31 mouse cellular contexts compared by ENCODE assay signal in genomic region chr1:92919151-92919550, GRCm38 (mm10). TPM values are rescaled to one million over a fixed set of nuclear protein-coding genes. Genes with fewer than 3 reads are reported as not detected.
DNase-seq lines count a peak whose midpoint lies in the region; ATAC-seq lines count a peak whose summit lies in the region.
"Had no signal": no experiment of that assay in that cellular context is flagged by ENCODE, and none has a peak within 500 bp of the region (broad histone marks: within the 10 kb centered on the region; RNA-seq: fewer than 3 reads in every experiment).

No protein-coding gene starts in this region.

- H3K27me3 ChIP-seq in forebrain, embryonic 14.5 days (replicated peaks; ENCODE audit: control insufficient read depth, insufficient read depth, low read length), result no peaks in the 10 kb centered on the region
- H3K27me3 ChIP-seq in forebrain, embryonic 15.5 days, result no peaks in the 10 kb centered on the region
- H3K27me3 ChIP-seq in liver, embryonic 12.5 days (replicated peaks), result no peaks in the 10 kb centered on the region
- no peaks in the 10 kb centered on the region for H3K27me3 ChIP-seq in liver, embryonic 11.5 days (replicated peaks; ENCODE audit: control insufficient read depth, insufficient read depth, low read length)
- H3K27me3 ChIP-seq: embryonic facial prominence, embryonic 13.5 days; Patski had no signal

- 97% methylated on average over 11 of the region's 11 CpGs for WGBS in forebrain, embryonic 14.5 days
- WGBS in forebrain, embryonic 15.5 days, result 96% methylated on average over 11 of the region's 11 CpGs
- 93% methylated on average over 11 of the region's 11 CpGs for WGBS in liver, embryonic 12.5 days (ENCODE audit: insufficient replicate concordance)
- WGBS in liver, embryonic 11.5 days, result 97% methylated on average over 11 of the region's 11 CpGs

- no peak overlapping the region for H3K9ac ChIP-seq in forebrain, embryonic 14.5 days (ENCODE audit: low read length)
- no peak overlapping the region for H3K9ac ChIP-seq in forebrain, embryonic 15.5 days (replicated peaks)
- no peak overlapping the region for H3K9ac ChIP-seq in liver, embryonic 12.5 days
- no peak overlapping the region for H3K9ac ChIP-seq in liver, embryonic 11.5 days (ENCODE audit: low read depth, low read length)
- H3K9ac ChIP-seq: embryonic facial prominence, embryonic 13.5 days; forebrain, embryonic 12.5 days; forebrain, postnatal 0 days; heart, embryonic 13.5 days; hindbrain, embryonic 14.5 days had no signal

- no peak for ATAC-seq in forebrain, embryonic 14.5 days
- no peak for ATAC-seq in forebrain, embryonic 15.5 days (replicated peaks)
- peak; percentile 11; the same call in 1 of the 2 replicates for ATAC-seq in liver, embryonic 12.5 days
- no peak for ATAC-seq in liver, embryonic 11.5 days (replicated peaks; ENCODE audit: low FRiP score)
- ATAC-seq in megakaryocyte progenitor cell, adult 5-6 weeks (replicated peaks; ENCODE audit: poor library complexity), result no peak
- ATAC-seq: activated CD4-positive, CD25-positive, alpha-beta regulatory T cell, adult 4 months; forebrain, postnatal 0 days; inflammation-experienced regulatory T-cells, adult 6 months had no signal

- H3K9me3 ChIP-seq in forebrain, embryonic 14.5 days (replicated peaks; ENCODE audit: control insufficient read depth, low read length), result no peaks in the 10 kb centered on the region
- no peaks in the 10 kb centered on the region for H3K9me3 ChIP-seq in forebrain, embryonic 15.5 days
- no peaks in the 10 kb centered on the region for H3K9me3 ChIP-seq in liver, embryonic 12.5 days (replicated peaks)
- H3K9me3 ChIP-seq in liver, embryonic 11.5 days (ENCODE audit: control insufficient read depth, low read length), result no peaks in the 10 kb centered on the region
- H3K9me3 ChIP-seq: embryonic facial prominence, embryonic 10.5 days; embryonic facial prominence, embryonic 13.5 days; forebrain, embryonic 12.5 days; G1E; heart, embryonic 13.5 days had no signal

- H3K4me1 ChIP-seq in forebrain, embryonic 14.5 days (ENCODE audit: control insufficient read depth, insufficient read depth, low read length), result no peaks in the 10 kb centered on the region
- H3K4me1 ChIP-seq in forebrain, embryonic 15.5 days, result no peaks in the 10 kb centered on the region
- H3K4me1 ChIP-seq in liver, embryonic 12.5 days, result peaks cover 12% of the 10 kb centered on the region; the same call in 1 of the 2 replicates
- no peaks in the 10 kb centered on the region for H3K4me1 ChIP-seq in liver, embryonic 11.5 days (replicated peaks; ENCODE audit: control insufficient read depth, insufficient read depth, low read length)
- H3K4me1 ChIP-seq: embryonic facial prominence, embryonic 10.5 days; embryonic facial prominence, embryonic 13.5 days; forebrain, embryonic 12.5 days had no signal

- 0 out of 2 replicates have a peak overlapping the region, but pooled peaks have one; percentile 9 for H3K27ac ChIP-seq in forebrain, embryonic 14.5 days (ENCODE audit: low read depth, low read length)
- H3K27ac ChIP-seq in forebrain, embryonic 15.5 days (replicated peaks), result no peak overlapping the region
- no peak overlapping the region for H3K27ac ChIP-seq in liver, embryonic 12.5 days
- H3K27ac ChIP-seq in liver, embryonic 11.5 days (ENCODE audit: low read depth, low read length), result no peak overlapping the region
- H3K27ac ChIP-seq: embryonic facial prominence, embryonic 10.5 days; embryonic facial prominence, embryonic 13.5 days; forebrain, embryonic 12.5 days; gastrocnemius, adult 2 months; heart, embryonic 13.5 days; hindbrain, embryonic 14.5 days; hindbrain, postnatal 0 days had no signal

- no peak for DNase-seq in forebrain, embryonic 14.5 days (ENCODE audit: low spot score)
- no peak for DNase-seq in liver, embryonic 11.5 days (ENCODE audit: low spot score)
- DNase-seq in ES-CJ7 (ENCODE audit: low read depth, low spot score) (peak; percentile 70), ZHBTc4 (ENCODE audit: low read depth, low spot score) (peak; percentile 88)
- DNase-seq in cerebellum, adult 9-10 months, result no peak
- DNase-seq: adrenal gland, adult 8-10 months; adrenal gland, postnatal 25 days; cerebellum, adult 9-11 months; embryo, embryonic 11 days; forebrain, postnatal 0 days; gastrocnemius, postnatal 14 days; heart, adult 18-20 months; heart, postnatal 14 days; heart, postnatal 4 days; kidney, adult 11 months had no signal

- H3K4me3 ChIP-seq in forebrain, embryonic 14.5 days (ENCODE audit: low read depth, low read length), result no peak overlapping the region
- H3K4me3 ChIP-seq in forebrain, embryonic 15.5 days, result no peak overlapping the region
- no peak overlapping the region for H3K4me3 ChIP-seq in liver, embryonic 12.5 days
- no peak overlapping the region for H3K4me3 ChIP-seq in liver, embryonic 11.5 days (ENCODE audit: low read depth, low read length)
- H3K4me3 ChIP-seq: embryonic facial prominence, embryonic 10.5 days; embryonic facial prominence, embryonic 13.5 days; erythroblast, embryonic 14.5 days; forebrain, embryonic 12.5 days; gastrocnemius, adult 2 months; heart, embryonic 13.5 days had no signal

- H3K4me2 ChIP-seq in forebrain, embryonic 14.5 days (ENCODE audit: low read length), result no peak overlapping the region
- H3K4me2 ChIP-seq in forebrain, embryonic 15.5 days (replicated peaks), result no peak overlapping the region
- no peak overlapping the region for H3K4me2 ChIP-seq in liver, embryonic 12.5 days
- no peak overlapping the region for H3K4me2 ChIP-seq in liver, embryonic 11.5 days
- H3K4me2 ChIP-seq: embryonic facial prominence, embryonic 13.5 days; forebrain, embryonic 12.5 days; heart, embryonic 13.5 days; hindbrain, embryonic 14.5 days had no signal

- peaks cover 71% of the 10 kb centered on the region for H3K36me3 ChIP-seq in forebrain, embryonic 14.5 days (ENCODE audit: control insufficient read depth, insufficient read depth, low read length)
- peaks cover 68% of the 10 kb centered on the region for H3K36me3 ChIP-seq in forebrain, embryonic 15.5 days
- peaks cover 66% of the 10 kb centered on the region for H3K36me3 ChIP-seq in liver, embryonic 12.5 days
- H3K36me3 ChIP-seq in liver, embryonic 11.5 days (ENCODE audit: control insufficient read depth, insufficient read depth, low read length), result peaks cover 31% of the 10 kb centered on the region

RNA-seq across cellular contexts. Expression of gene Rnpepl1, which starts 8.6 kb away (rescaled TPM):
- 15.5 and 20.1 TPM in 2 replicates for polyA plus RNA-seq in forebrain, embryonic 14.5 days (2014; fragmentation: Nextera tagmentation; extraction: Ambion mirVana)
- 31.1 and 33.6 TPM in 2 replicates for polyA plus RNA-seq in forebrain, embryonic 15.5 days (2015; fragmentation: Nextera tagmentation; extraction: Ambion mirVana)
- polyA plus RNA-seq in liver, embryonic 12.5 days (2016; fragmentation: Nextera tagmentation; extraction: Ambion mirVana), result 22.1 and 22.3 TPM in 2 replicates
- 24.7 and 26.5 TPM in 2 replicates for polyA plus RNA-seq in liver, embryonic 11.5 days (2014; fragmentation: Nextera tagmentation; extraction: Ambion mirVana)
- total RNA-seq in megakaryocyte progenitor cell, adult 5-6 weeks (2015), result 18.2 and 22.8 TPM in 2 replicates
- total RNA-seq in megakaryocyte progenitor cell, adult 5-6 weeks (2017), result 11.4 and 15.7 TPM in 2 replicates

RNA-seq across cellular contexts. Expression of gene Dusp28, which starts 12.4 kb away (rescaled TPM):
- polyA plus RNA-seq in forebrain, embryonic 14.5 days (2014; fragmentation: Nextera tagmentation; extraction: Ambion mirVana), result 12.2 and 12.7 TPM in 2 replicates
- 12.8 and 15.1 TPM in 2 replicates for polyA plus RNA-seq in forebrain, embryonic 15.5 days (2015; fragmentation: Nextera tagmentation; extraction: Ambion mirVana)
- polyA plus RNA-seq in liver, embryonic 12.5 days (2016; fragmentation: Nextera tagmentation; extraction: Ambion mirVana), result 7.2 and 7.7 TPM in 2 replicates
- 8.1 and 10.7 TPM in 2 replicates for polyA plus RNA-seq in liver, embryonic 11.5 days (2014; fragmentation: Nextera tagmentation; extraction: Ambion mirVana)
- 8.5 and 10.0 TPM in 2 replicates for total RNA-seq in megakaryocyte progenitor cell, adult 5-6 weeks (2015)
- total RNA-seq in megakaryocyte progenitor cell, adult 5-6 weeks (2017), result 2.2 and 2.9 TPM in 2 replicates

RNA-seq across cellular contexts. Expression of gene Capn10, which starts 15.0 kb away (rescaled TPM):
- 40.2 and 52.8 TPM in 2 replicates for polyA plus RNA-seq in forebrain, embryonic 14.5 days (2014; fragmentation: Nextera tagmentation; extraction: Ambion mirVana)
- 60.9 and 67.5 TPM in 2 replicates for polyA plus RNA-seq in forebrain, embryonic 15.5 days (2015; fragmentation: Nextera tagmentation; extraction: Ambion mirVana)
- polyA plus RNA-seq in liver, embryonic 12.5 days (2016; fragmentation: Nextera tagmentation; extraction: Ambion mirVana), result 12.5 and 12.6 TPM in 2 replicates
- 20.9 and 21.3 TPM in 2 replicates for polyA plus RNA-seq in liver, embryonic 11.5 days (2014; fragmentation: Nextera tagmentation; extraction: Ambion mirVana)
- 4.4 and 6.9 TPM in 2 replicates for total RNA-seq in megakaryocyte progenitor cell, adult 5-6 weeks (2015)
- 8.2 and 9.2 TPM in 2 replicates for total RNA-seq in megakaryocyte progenitor cell, adult 5-6 weeks (2017)

RNA-seq across cellular contexts. Expression of gene Ankmy1, which starts 16.4 kb away (rescaled TPM):
- 1.5 and 2.4 TPM in 2 replicates for polyA plus RNA-seq in forebrain, embryonic 14.5 days (2014; fragmentation: Nextera tagmentation; extraction: Ambion mirVana)
- polyA plus RNA-seq in forebrain, embryonic 15.5 days (2015; fragmentation: Nextera tagmentation; extraction: Ambion mirVana), result 0.93 and 1.1 TPM in 2 replicates
- polyA plus RNA-seq in liver, embryonic 12.5 days (2016; fragmentation: Nextera tagmentation; extraction: Ambion mirVana), result 0.04 and 0.11 TPM in 2 replicates
- 0.16 and 0.25 TPM in 2 replicates for polyA plus RNA-seq in liver, embryonic 11.5 days (2014; fragmentation: Nextera tagmentation; extraction: Ambion mirVana)
- 0.27 TPM in 1 of 2 replicates, not detected in the other for total RNA-seq in megakaryocyte progenitor cell, adult 5-6 weeks (2015)
- 0.34 TPM in 1 of 2 replicates, not detected in the other for total RNA-seq in megakaryocyte progenitor cell, adult 5-6 weeks (2017)
- total RNA-seq: heart, adult 18-20 months; hindbrain, postnatal 0 days had no signal
- polyA plus RNA-seq: erythroblast, embryonic 14.5 days had no signal

RNA-seq across cellular contexts. Expression of gene Gpr35, which starts 31.5 kb away (rescaled TPM):
- polyA plus RNA-seq in forebrain, embryonic 14.5 days (2014; fragmentation: Nextera tagmentation; extraction: Ambion mirVana), result 0.29 and 0.33 TPM in 2 replicates
- polyA plus RNA-seq in forebrain, embryonic 15.5 days (2015; fragmentation: Nextera tagmentation; extraction: Ambion mirVana), result 0.36 and 0.46 TPM in 2 replicates
- 0.36 and 0.51 TPM in 2 replicates for polyA plus RNA-seq in liver, embryonic 12.5 days (2016; fragmentation: Nextera tagmentation; extraction: Ambion mirVana)
- polyA plus RNA-seq in liver, embryonic 11.5 days (2014; fragmentation: Nextera tagmentation; extraction: Ambion mirVana), result 0.27 and 0.71 TPM in 2 replicates
- 1.1 TPM in 2 replicates for total RNA-seq in megakaryocyte progenitor cell, adult 5-6 weeks (2015)
- total RNA-seq in megakaryocyte progenitor cell, adult 5-6 weeks (2017), result 0.74 and 1.6 TPM in 2 replicates
- polyA plus RNA-seq: hindbrain, embryonic 11.5 days; Patski had no signal

Comparison
In these comparisons a context has a peak if more than half of its experiments do, and no peak if none do; other contexts are left out.
1. DNase-seq: peak in ES-CJ7 (single experiment) and ZHBTc4 (single experiment); none in forebrain, embryonic 14.5 days (single experiment), liver, embryonic 11.5 days (single experiment) and cerebellum, adult 9-10 months (single experiment).